Mouse (Mus musculus) small intestine, adult 2 months (tissue): Measurements from ENCODE around the gene Rufy4. TPM values are rescaled to one million over a fixed set of nuclear protein-coding genes. Genes with fewer than 3 reads are reported as not detected.

Experiments
- H3K27ac ChIP-seq: fragments of 200-500 bp; 2 replicates; pipeline ENCODE4 v1.5.1; 2012; ENCODE audit warnings: low read depth, low read length, control low read depth, inconsistent platforms; ENCODE audit not compliant: insufficient read depth
- H3K27me3 ChIP-seq: fragments of 200-500 bp; 2 replicates; pipeline ENCODE4 v1.6.1; 2012; ENCODE audit warnings: mild to moderate bottlenecking, moderate library complexity, low read length, inconsistent platforms; ENCODE audit not compliant: control insufficient read depth, insufficient read depth
- H3K36me3 ChIP-seq: fragments of 200-500 bp; 2 replicates; pipeline ENCODE4 v1.6.1; 2012; ENCODE audit warnings: mild to moderate bottlenecking, low read length, control low read depth, inconsistent platforms; ENCODE audit not compliant: control insufficient read depth, insufficient read depth
- H3K4me1 ChIP-seq: fragments of 200-500 bp; 2 replicates; pipeline ENCODE4 v1.6.1; 2012; ENCODE audit warnings: low read length, inconsistent platforms, mixed read lengths; ENCODE audit not compliant: control insufficient read depth, insufficient read depth, insufficient read length
- H3K4me3 ChIP-seq: fragments of 200-500 bp; 2 replicates; pipeline ENCODE4 v1.5.1; 2012; ENCODE audit warnings: low read depth, mild to moderate bottlenecking, control low read depth, inconsistent platforms, low read length, moderate library complexity
- CTCF ChIP-seq: fragments of 200-500 bp; IDR thresholded peaks from 2 replicates; pipeline ENCODE4 v1.5.1; 2012; ENCODE audit warnings: low read depth, mild to moderate bottlenecking, control low read depth, inconsistent platforms, low read length, moderate library complexity, mixed read lengths; ENCODE audit not compliant: insufficient replicate concordance, insufficient read length; ENCODE audit errors: extremely low read depth
- POLR2A ChIP-seq: fragments of 200-500 bp; IDR thresholded peaks from 2 replicates; pipeline ENCODE4 v1.6.1; 2012; ENCODE audit warnings: low read depth, mild to moderate bottlenecking, control low read depth, inconsistent platforms, low read length, moderate library complexity
- WGBS: fragments of 180-500 bp; shearing (Covaris S2); methylation state at CpG from one replicate; pipeline ENCODE4 v1.1.7; 2018; 5-methylcytosine and 5-hydroxymethylcytosine counted together
- polyA plus RNA-seq: library from polyadenylated mRNA; depleted of rRNA; stranded (reverse); fragments of >200 nt; gene quantifications from 2 replicates; pipeline ENCODE4 v1.2.3, GENCODE M21; 2012

Rufy4 gene
- polyA plus RNA-seq, 1 experiment: not detected

DNA sequence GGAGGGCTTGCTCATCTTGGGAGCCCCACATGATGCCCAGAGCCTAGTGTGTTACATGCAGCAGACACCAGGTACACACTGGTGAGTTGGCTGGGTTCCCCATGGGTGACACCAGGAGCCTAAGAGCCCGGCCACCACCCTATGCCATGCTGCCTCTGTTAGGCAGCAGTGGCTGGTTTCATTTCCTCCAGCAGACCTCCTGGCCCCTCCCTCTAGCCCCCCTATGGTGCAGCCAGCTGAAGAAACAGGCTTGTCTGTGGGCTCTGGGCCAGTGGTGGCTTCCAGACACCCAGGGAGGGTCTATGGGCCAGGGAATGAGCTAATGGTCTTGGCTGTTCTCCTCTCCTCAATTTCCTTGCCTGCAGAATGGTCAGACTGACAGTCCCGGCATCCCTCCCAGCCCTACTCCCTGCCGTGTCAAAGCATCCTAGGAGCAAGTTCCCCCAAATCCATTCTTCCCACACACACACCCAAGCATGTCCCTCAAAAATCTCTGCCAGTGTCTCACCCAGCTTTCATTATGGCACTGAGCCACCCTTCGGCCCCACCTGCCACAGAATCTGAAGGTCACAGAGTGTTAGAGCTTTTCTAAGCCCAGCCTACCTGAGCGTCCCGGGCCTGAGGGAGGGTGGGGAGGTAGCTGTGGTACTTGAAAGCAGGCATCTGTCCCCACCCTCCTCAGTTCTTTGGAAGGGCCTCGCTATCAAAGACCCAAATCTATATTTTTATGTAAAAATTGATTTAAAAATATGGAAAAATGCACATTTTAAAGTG, 30.7 kb upstream of the Rufy4 start:
- TF ChIP-seq CTCF: no peak
- TF ChIP-seq POLR2A: no peak
- peaks cover 24% of the 10 kb centered on the region for H3K27me3 ChIP-seq
- H3K4me1 ChIP-seq: peaks cover 4% of the 10 kb centered on the region; the same call in 1 of the 2 replicates
- WGBS: 30% methylated on average over 7 of the region's 7 CpGs
- H3K4me3 ChIP-seq: no peak overlapping the region
- no peaks in the 10 kb centered on the region for H3K36me3 ChIP-seq
- H3K27ac ChIP-seq: no peak overlapping the region

DNA sequence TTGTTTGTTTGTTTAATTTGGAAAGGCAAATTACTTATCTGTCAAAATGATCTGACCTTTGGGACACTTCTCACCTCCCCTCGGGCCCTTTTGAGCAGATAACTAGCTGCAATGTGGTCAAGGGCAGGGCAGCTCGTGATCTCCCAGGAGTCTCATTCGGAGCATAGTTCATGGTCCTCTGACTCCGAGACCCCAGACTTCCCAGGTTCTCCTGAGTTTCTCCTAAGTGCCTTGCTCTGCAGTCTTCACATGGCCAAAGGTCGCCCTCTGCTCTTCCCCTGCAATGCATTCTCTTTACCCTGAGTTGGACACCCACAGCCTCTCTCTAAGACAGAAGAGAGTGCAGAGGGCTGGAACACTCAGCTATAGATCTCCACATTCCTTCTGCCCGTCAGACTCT, 30.0 kb upstream of the Rufy4 start:
- no peak overlapping the region for H3K4me3 ChIP-seq
- 41% methylated on average over 6 of the region's 6 CpGs for WGBS
- H3K4me1 ChIP-seq: peaks cover 4% of the 10 kb centered on the region; the same call in 1 of the 2 replicates
- no peak for TF ChIP-seq CTCF
- no peak for TF ChIP-seq POLR2A
- H3K27me3 ChIP-seq: peaks cover 29% of the 10 kb centered on the region
- H3K27ac ChIP-seq: no peak overlapping the region
- no peaks in the 10 kb centered on the region for H3K36me3 ChIP-seq

DNA sequence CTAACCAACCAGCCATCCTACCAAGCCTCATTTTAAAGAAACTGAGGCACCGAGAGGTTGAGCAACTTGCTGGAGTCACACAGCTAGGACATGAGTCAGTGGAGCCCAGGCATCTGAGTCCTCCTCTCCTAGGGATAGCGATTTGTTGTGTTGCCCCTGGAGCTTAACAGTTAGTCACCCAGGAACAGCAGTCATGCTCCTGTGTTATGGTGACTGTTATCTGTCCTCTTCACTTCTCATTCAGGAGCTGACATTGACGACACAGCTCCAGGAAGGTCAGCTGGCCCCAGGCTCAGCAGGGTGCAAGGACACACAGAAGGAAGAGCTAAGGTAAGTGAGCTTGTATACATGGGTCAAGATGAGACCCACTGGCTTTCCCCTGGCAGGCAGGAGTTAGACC, 29.6 kb upstream of the Rufy4 start:
- peaks cover 29% of the 10 kb centered on the region for H3K27me3 ChIP-seq
- WGBS: 56% methylated on average over 3 of the region's 3 CpGs
- H3K4me3 ChIP-seq: no peak overlapping the region
- no peak for TF ChIP-seq CTCF
- no peak for TF ChIP-seq POLR2A
- peaks cover 4% of the 10 kb centered on the region; the same call in 1 of the 2 replicates for H3K4me1 ChIP-seq
- no peak overlapping the region for H3K27ac ChIP-seq
- no peaks in the 10 kb centered on the region for H3K36me3 ChIP-seq

DNA sequence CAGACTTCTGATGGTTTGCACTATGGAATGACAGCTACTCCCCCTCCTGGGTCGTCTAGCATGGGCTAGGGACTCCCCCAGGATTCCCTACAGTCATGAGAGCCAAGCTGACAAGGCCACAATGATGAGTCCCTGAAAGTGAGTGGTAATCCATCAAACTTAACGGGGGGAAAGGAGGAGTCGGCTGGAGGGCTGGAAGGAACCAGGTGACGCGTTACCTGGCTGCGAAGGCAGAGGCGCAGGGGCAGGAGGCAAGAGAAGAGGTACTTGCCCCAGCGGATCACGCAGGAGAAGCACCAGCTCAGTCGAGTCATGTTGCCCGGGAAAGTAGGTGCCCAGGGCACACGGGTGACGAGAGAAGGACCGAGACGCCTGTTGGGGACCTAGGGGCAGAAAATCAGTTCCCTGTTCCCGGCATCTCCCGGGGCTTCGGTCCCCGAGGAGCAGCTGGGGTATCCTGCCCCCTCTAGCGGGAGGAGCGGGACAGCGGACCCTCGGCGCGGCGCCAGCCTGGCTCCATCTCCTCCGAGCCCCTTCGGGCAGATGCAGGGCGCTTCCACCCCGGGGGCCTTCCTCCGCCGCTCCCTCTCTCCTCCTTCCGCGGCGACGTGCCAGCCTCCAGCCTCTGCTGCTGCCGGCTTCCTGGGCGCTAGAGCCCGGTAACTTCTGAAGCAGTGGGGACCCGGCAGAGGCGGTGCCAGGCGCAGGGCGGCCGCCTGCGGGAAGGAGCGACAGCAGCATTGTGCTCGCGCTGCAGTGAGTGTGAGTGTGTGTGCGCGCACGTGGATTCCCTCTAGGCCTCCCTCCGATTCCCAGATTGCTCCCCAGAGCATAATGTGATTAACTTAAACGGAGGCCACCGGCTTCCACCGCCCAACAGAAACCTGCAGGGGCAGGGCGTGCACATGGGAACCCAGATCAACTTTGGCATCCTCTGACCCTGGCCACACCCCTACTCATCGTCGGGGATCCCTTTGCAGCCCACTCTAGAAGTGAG, 27.0 kb upstream of the Rufy4 start:
- WGBS: 2% methylated on average over 58 of the region's 58 CpGs

DNA sequence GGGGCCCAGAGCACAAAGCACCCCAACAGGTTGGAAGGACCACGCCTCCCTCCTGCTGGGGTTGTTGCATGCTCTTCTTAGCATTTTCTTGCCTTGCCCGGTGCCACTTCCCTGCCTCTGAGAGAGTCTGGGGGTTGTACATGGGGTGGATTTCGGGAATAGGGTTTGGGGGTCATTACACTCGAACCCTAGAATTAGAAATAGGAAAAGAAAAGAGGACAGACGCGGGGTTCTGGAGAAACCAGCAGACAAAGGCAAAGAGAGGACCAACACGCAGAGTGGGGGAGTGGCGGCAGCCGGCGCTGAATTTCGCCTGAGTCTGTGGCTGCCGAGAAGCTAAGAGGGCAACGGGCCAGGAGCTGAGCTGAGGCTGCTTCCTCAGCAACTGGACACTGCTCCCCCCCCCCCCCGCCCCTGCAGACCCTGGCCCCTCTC, 26.3 kb upstream of the Rufy4 start:
- peaks cover 29% of the 10 kb centered on the region for H3K27me3 ChIP-seq
- no peaks in the 10 kb centered on the region for H3K36me3 ChIP-seq
- 1% methylated on average over 14 of the region's 14 CpGs for WGBS
- peaks cover 4% of the 10 kb centered on the region; the same call in 1 of the 2 replicates for H3K4me1 ChIP-seq
- TF ChIP-seq POLR2A (no peak), CTCF (no peak)
- no peak overlapping the region for H3K27ac ChIP-seq
- H3K4me3 ChIP-seq: peak overlapping the region; percentile 39; the same call in 1 of the 2 replicates

More for the DNA sequence above, 27.0 kb upstream of the Rufy4 start:
- Histone ChIP-seq H3K27ac (no peak overlapping the region), H3K36me3 (no peaks in the 10 kb centered on the region), H3K4me3 (peak overlapping the region; percentile 39), H3K4me1 (peaks cover 4% of the 10 kb centered on the region; the same call in 1 of the 2 replicates), H3K27me3 (peaks cover 29% of the 10 kb centered on the region)
- TF ChIP-seq POLR2A: no peak
- no peak for TF ChIP-seq CTCF

DNA sequence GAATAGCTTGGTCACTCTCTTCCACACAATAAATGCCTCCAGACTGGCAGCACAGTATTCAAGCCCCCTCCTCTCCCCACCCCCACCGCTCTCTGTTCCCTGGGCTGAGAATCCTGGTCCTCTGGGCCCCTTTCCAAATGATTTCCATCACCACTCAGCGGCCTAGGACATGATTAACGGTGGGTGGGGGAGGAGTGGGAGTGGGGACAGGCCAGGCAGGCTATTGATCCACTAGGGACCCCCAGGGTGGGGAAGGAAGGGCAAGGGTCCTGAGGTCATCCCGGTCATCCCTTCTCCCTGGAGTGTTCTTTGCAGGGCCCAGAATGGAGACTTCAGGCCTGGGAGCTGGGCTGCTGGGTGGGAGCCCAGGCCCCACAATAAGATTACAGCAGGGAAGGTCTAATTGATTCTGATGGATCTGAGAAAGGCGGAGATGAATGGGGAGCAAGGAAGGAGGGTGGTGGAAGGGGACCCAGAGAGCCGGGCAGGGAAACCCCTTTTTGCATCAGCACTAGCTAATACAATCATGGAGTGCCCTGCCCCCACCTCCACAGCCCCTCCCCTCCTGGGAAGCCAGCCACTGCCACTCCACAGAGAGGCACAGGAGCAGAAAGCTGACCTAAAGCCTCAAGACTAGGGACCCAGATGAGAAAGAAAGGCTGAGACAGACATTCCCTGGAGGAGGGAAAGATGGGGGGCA, 21.5 kb upstream of the Rufy4 start:
- no peak for TF ChIP-seq CTCF
- no peak for TF ChIP-seq POLR2A
- Histone ChIP-seq H3K36me3 (no peaks in the 10 kb centered on the region), H3K27ac (no peak overlapping the region), H3K27me3 (peaks cover 13% of the 10 kb centered on the region), H3K4me1 (no peaks in the 10 kb centered on the region), H3K4me3 (no peak overlapping the region)
- 58% methylated on average over 6 of the region's 6 CpGs for WGBS
